Mouse (Mus musculus): ENCODE measurements around the gene Npas3.

The Npas3 gene

DNA sequence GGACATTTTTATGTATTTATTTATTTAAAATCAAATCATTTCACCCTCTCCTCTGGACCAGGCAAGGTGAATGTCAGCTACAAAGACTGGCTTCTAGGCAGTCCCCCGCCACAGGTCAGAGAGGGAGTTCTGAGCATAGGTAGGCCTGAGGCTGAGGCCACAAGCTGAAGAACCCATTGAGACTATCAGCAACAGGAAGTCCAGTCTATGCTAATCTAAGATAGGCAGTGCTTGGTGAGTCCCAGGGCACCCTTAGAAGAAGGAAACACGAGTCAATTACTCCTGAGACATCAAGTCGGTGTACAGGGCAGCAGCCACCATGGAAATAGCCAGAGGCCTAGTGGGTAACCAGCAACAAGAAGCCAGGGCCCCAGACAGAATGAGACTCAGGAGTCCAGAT, 857.5 kb downstream of the Npas3 start:
- in situ Hi-C loops (cut with MboI, MseI): loop anchor here (5.0 kb wide), 3 partner anchors 61 to 386 kb away; no protein-coding TSS in a partner anchor

DNA sequence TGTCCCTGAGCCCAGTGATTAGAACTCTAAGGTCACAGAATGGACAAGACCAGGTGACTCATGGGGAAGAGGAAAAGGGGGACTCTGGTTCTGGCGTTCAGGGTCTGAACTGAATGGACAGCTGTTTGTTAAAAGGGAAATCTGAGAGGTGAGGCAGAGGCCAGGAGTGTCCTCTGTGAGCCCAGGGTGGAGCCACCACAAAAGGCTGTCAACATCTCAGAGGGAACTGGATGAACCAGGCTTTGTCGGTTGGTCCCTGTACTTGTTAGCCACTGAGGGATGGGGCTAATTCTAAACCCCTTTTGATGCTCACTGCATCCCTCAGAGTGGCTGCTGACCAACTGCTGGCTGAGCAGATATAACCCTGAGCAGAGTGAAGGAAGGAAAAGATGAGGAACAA, 861.9 kb downstream of the Npas3 start:
- in situ Hi-C loops (cut with MboI, MseI): no loop called here

DNA sequence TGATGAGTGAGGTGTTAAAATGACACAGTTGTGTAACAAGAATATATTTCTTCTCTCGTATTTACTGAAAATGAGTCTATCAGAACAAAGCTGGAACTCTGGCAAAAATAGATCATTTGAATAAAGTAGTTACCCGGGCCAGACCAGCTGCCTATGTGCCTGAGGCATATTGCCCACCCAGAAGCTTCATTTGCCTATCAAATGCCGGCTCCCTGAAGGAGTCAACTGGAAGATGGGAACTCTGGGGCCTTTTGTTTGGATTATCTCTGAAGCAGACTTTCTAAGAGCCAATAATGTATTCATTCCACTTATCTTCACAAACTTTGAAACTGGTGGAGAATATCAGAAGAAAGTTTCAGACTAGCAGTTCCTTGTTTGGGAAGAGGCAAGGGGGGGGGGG, 862.5 kb downstream of the Npas3 start:
- in situ Hi-C loops (cut with MboI, MseI): no loop called here

GRCm38 (mm10) chr12:54120386-54120785, 871.9 kb downstream of the Npas3 start:
- in situ Hi-C loops (cut with MboI, MseI): no loop called here

DNA sequence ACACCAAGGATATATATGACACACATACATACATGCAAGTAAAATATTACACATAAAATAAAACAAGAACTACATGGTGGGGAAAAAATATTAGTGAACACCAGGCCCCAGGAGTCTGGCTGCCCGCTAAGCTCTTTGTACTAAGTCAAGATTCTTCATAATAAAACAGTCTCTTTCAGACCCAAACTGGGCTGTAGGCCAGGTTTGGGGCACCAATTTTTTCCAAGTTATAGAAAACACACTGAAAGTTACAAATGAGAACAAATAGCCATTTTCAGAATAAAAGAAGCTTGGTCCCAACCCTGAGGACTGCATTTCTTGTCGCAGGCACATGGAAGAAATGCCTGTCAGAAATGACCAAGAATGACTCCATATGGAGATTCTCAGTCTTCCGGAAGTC, 872.8 kb downstream of the Npas3 start:
- in situ Hi-C loops (cut with MboI, MseI): no loop called here

Data from T-helper 17 cell (primary cell).